Mouse (Mus musculus): ENCODE results near the gene Abhd14a.
A peak's percentile ranks its signal among the peaks of the same experiment; 100 is the strongest.
"Not testable (repeated sequence)": the region's sequence is repeated elsewhere in the genome, so short reads cannot be mapped to it uniquely, and the experiment has no call there.

The Abhd14a gene

GRCm38 (mm10) chr9:106447348-106447747 lies at the start of gene Abhd14a, which contains the start of gene Abhd14b:
Gene Abhd14a (minus strand): TSS chr9:106447678.
Gene Abhd14b (plus strand): TSS chr9:106447459.
- DNase-seq (ENCODE audit: low spot score in 2 of 2) = peak; percentile 73 to 93

- DNase-seq (ENCODE audit: low spot score in 2 of 2) = not testable (repeated sequence)
Observed at GRCm38 (mm10) chr9:106487602-106488001, 40.1 kb upstream of the Abhd14a start.

GRCm38 (mm10) chr9:106485076-106485475 lies 37.6 kb upstream of the Abhd14a start:
- no peak for DNase-seq (ENCODE audit: low spot score in 2 of 2)

- DNase-seq (ENCODE audit: low spot score in 2 of 2) = no peak
Observed at GRCm38 (mm10) chr9:106483606-106484005, 36.1 kb upstream of the Abhd14a start.

GRCm38 (mm10) chr9:106483136-106483535 lies 35.7 kb upstream of the Abhd14a start:
- DNase-seq (ENCODE audit: low spot score in 2 of 2) = no peak

- DNase-seq (ENCODE audit: low spot score in 2 of 2) = no peak
Observed at GRCm38 (mm10) chr9:106482578-106483115, 35.2 kb upstream of the Abhd14a start.

GRCm38 (mm10) chr9:106481676-106482075 lies 34.2 kb upstream of the Abhd14a start:
- DNase-seq (ENCODE audit: low spot score in 2 of 2) = no peak

- peak in 1 of 2 experiments; percentile 0 for DNase-seq (ENCODE audit: low spot score in 2 of 2)
Observed at GRCm38 (mm10) chr9:106481075-106481474, 33.6 kb upstream of the Abhd14a start.

- DNase-seq (ENCODE audit: low spot score in 2 of 2) = peak in 1 of 2 experiments; percentile 1
Observed at GRCm38 (mm10) chr9:106480541-106480940, 33.1 kb upstream of the Abhd14a start.

- peak in 1 of 2 experiments; percentile 1 for DNase-seq (ENCODE audit: low spot score in 2 of 2)
Observed at GRCm38 (mm10) chr9:106478101-106478500, 30.6 kb upstream of the Abhd14a start.

GRCm38 (mm10) chr9:106477649-106478048 lies 30.2 kb upstream of the Abhd14a start:
- DNase-seq (ENCODE audit: low spot score in 2 of 2) = no peak

- peak; percentile 100 for DNase-seq (ENCODE audit: low spot score in 2 of 2)
Observed at GRCm38 (mm10) chr9:106476924-106477484, 29.5 kb upstream of the Abhd14a start, which contains the start of gene Parp3. Gene Parp3 (minus strand): TSS chr9:106476949.

GRCm38 (mm10) chr9:106476002-106476923 lies 28.8 kb upstream of the Abhd14a start:
- no peak for DNase-seq (ENCODE audit: low spot score in 2 of 2)

GRCm38 (mm10) chr9:106475663-106476001 lies 28.2 kb upstream of the Abhd14a start, which contains the start of gene Rrp9:
Gene Rrp9 (plus strand): TSS chr9:106475963.
- DNase-seq (ENCODE audit: low spot score in 2 of 2) = peak in 1 of 2 experiments; percentile 3

- DNase-seq (ENCODE audit: low spot score in 2 of 2) = peak in 1 of 2 experiments; percentile 7
Observed at GRCm38 (mm10) chr9:106475046-106475445, 27.6 kb upstream of the Abhd14a start.

- DNase-seq (ENCODE audit: low spot score in 2 of 2) = peak in 1 of 2 experiments; percentile 69
Observed at GRCm38 (mm10) chr9:106474456-106474855, 27.0 kb upstream of the Abhd14a start.

- DNase-seq (ENCODE audit: low spot score in 2 of 2) = peak; percentile 4 to 7
Observed at GRCm38 (mm10) chr9:106473753-106474105, 26.3 kb upstream of the Abhd14a start.

- DNase-seq (ENCODE audit: low spot score in 2 of 2) = peak; percentile 3 to 4
Observed at GRCm38 (mm10) chr9:106473081-106473752, 25.7 kb upstream of the Abhd14a start.

- DNase-seq (ENCODE audit: low spot score in 2 of 2) = no peak
Observed at GRCm38 (mm10) chr9:106472321-106472720, 24.8 kb upstream of the Abhd14a start.

GRCm38 (mm10) chr9:106471892-106472291 lies 24.4 kb upstream of the Abhd14a start:
- DNase-seq (ENCODE audit: low spot score in 2 of 2) = no peak

GRCm38 (mm10) chr9:106470991-106471750 lies 23.7 kb upstream of the Abhd14a start:
- DNase-seq (ENCODE audit: low spot score in 2 of 2) = no peak
